Mouse (Mus musculus): ENCODE data around the gene Vmn1r203. TPM values are rescaled to one million over a fixed set of nuclear protein-coding genes. Genes with fewer than 3 reads are reported as not detected.
"Not testable (repeated sequence)": the region's sequence is repeated elsewhere in the genome, so short reads cannot be mapped to it uniquely, and the experiment has no call there.

Vmn1r203 gene
- not detected for total RNA-seq (2021)
- long read RNA-seq, experiment 1 = 0 reads
- long read RNA-seq, experiment 2 = 0 reads

- no peak for DNase-seq (ENCODE audit: low spot score in 2 of 2)
Observed at GRCm38 (mm10) chr13:22517814-22518213, at the start of gene Vmn1r203. Gene Vmn1r203 (plus strand): TSS chr13:22518114.

DNA sequence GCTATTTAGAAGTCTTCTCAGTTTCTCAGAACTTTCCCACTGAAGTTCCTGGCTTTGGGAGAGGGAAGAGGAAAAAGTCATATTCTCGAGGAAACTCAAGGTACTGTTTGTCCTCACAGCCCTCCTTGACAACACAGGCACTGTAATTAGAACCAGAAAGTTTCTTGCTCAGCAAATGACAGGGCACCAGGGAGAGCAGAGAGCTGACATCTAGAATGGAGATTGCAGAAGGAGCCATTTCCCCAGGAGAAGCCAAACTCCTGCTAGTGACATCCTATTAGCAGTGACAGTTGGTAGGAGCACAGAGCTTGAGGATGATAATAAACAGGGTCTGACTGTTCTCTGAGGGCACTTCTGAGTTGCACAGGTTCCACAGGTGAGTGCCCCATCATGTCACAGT, 46.3 kb upstream of the Vmn1r203 start, which contains the start of gene Vmn1r201:
TSS of gene Vmn1r201 (plus strand) at position 301 of the 400 bp plus-strand sequence.
- DNase-seq (ENCODE audit: low spot score in 2 of 2) = no peak

GRCm38 (mm10) chr13:22502431-22502830, 15.5 kb upstream of the Vmn1r203 start:
- DNase-seq (ENCODE audit: low spot score in 2 of 2) = no peak

DNA sequence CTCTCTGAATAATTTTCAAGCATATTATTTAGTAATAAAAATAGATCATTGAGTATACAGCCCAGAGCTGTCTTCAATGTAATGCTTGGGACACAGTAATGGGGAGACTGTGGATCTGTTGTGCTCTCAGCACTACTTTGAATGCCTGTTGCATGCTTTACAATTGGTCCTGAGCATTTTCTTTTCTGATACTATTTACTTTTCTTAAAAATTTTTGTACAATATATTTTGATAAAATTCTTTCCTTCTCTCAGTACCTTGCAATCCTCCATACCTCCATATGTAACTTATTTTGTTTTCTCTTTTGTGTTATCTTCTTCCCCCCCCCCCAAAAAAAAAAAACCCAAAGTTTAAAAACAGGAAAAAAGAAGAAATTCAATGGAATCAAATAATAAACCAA, 12.6 kb upstream of the Vmn1r203 start, which contains the start of gene Vmn1r202:
TSS of gene Vmn1r202 (minus strand) at position 101 of the 400 bp plus-strand sequence.
- DNase-seq (ENCODE audit: low spot score in 2 of 2) = no peak

DNA sequence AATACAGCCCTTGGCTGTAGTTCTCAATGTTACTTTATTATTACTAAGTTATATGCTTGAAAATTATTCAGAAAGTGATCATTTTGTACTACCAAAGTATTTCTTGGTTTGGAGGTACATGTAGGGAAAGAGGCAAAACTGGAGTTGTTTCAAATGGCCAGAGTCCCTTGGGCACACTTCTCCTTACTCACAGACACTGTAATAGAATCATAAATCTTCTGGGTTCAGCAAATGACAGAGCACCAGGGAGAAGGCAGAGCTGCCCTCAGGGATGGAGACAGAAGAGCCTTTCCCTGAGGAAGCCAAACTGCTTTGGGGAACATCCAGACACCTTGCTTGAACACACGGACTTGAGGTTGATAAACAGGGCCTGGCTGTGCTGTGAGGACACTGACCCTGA, 35.0 kb downstream of the Vmn1r203 start, which contains the start of gene Vmn1r204:
TSS of gene Vmn1r204 (plus strand) at position 301 of the 400 bp plus-strand sequence.
- not testable (repeated sequence) for DNase-seq (ENCODE audit: low spot score in 2 of 2)

DNA sequence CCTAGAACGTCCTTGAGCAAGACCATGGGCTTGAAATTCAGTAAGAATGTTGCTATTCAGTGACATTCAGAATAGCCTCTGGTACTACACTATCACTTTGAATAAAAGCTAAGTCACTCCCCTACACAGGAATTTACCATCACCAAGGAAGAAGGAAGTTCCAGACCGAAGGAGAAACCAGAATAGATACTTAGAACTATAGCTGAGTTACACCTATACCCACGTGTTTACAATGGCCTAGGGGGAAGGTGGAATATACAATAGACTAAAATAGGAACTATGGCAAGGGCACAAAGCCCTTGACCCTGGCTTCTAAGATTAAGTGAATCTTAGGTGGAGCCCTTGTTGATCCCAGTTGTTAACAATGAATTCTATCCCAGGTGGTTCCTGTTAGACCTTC, 57.0 kb downstream of the Vmn1r203 start:
- not testable (repeated sequence) for DNase-seq (ENCODE audit: low spot score in 2 of 2)

Other genes with a start within 250 kb of the Vmn1r203 start
- not detected for gene Vmn1r195, start 247.6 kb upstream of the Vmn1r203 start, total RNA-seq (2021)
- not detected for gene Vmn1r196, start 228.2 kb upstream of the Vmn1r203 start, total RNA-seq (2021)
- gene Vmn1r197, start 193.5 kb upstream of the Vmn1r203 start, total RNA-seq (2021) = not detected
- gene Vmn1r198, start 167.8 kb upstream of the Vmn1r203 start, total RNA-seq (2021) = not detected
- not detected for gene Vmn1r199, start 138.3 kb upstream of the Vmn1r203 start, total RNA-seq (2021)
- gene Vmn1r200, start 127.7 kb upstream of the Vmn1r203 start, total RNA-seq (2021) = not detected
- not detected for gene Vmn1r201, start 46.2 kb upstream of the Vmn1r203 start, total RNA-seq (2021)
- gene Vmn1r202, start 12.7 kb upstream of the Vmn1r203 start, total RNA-seq (2021) = under 1 TPM in 1 of 2 experiments, not detected in 1; 0.09 TPM
- gene Vmn1r204, start 35.1 kb downstream of the Vmn1r203 start, total RNA-seq (2021) = not detected
- gene Vmn1r205, start 74.9 kb downstream of the Vmn1r203 start, total RNA-seq (2021) = not detected
- under 1 TPM in 1 of 2 experiments, not detected in 1; 0.12 TPM for gene Vmn1r206, start 106.1 kb downstream of the Vmn1r203 start, total RNA-seq (2021)
- gene Vmn1r207-ps, start 211.5 kb downstream of the Vmn1r203 start, total RNA-seq (2021) = under 1 TPM in 1 of 2 experiments, not detected in 1; 0.09 TPM